Mouse (Mus musculus): ENCODE measurements around the gene 9330182O14Rik.

Gene 9330182O14Rik

DNA sequence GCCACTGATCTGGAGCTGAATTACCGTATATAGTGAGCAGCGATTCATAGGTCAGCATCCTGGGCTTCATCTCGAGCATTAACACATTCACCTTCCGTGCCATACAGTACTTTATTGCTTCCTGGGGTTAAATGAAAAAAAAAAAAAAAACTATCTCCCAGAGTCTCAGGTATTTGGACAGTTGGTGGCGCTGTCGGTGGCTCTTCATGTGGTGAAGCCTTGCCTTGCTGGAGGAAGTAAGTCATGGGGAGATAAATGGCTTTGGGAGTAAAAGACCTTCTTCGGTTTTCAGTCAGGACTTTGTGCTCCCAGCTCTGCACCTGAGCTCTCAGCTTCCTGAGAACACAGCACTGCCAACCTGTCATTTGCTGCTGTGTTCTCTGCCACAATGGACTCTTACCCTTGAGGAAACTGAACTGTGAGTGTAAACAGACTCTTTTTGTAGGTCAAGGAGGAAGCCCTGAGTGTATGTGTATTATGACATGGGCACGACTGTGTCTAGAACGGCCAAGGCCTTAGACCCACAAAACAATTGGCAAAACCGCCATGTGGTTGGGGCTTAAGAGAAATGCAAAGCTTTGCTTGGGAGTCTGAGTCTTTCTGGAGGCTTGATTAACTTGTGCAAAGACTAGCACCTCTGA is at the start of gene 9330182O14Rik:
TSS of gene 9330182O14Rik (plus strand) at position 214 of the 641 bp plus-strand sequence.
- no peak for DNase-seq

DNA sequence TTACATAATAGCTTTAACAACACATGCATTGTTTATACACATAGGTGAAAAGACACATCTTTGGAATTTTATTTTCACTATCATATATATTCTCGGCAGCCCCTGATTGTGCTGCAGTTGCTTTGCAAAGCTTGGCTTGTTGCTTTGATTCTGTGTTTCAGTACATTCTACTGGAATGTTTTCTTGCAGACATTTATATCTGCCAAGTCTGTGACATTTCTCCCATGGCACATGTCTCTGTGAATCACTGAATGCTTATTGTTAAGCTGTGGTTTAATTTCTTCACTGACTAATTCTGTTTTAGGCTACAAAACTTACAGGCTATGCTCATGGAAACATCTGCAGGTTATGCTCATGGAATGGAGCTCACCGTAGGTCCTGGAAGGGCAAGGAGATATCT is 30.9 kb upstream of the 9330182O14Rik start:
- DNase-seq: no peak

DNA sequence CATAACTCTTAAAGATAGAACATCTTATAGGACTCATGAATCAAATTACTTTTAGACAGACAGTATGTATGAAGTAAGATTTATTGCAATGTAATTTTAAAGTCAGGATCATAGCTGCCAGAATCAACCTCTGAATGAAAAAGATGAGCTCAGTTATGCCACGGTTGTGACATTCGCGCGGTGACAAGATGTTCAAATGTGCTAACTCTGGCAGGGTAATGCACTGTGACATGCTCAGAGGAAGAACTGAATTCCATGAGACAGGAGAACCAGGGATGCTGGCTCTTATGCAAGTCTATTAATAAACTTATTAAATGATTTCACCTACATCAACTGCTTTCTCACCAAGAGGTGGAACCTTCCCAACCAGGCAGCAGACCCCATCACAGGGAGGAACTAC is 28.5 kb upstream of the 9330182O14Rik start:
- no peak for DNase-seq

DNA sequence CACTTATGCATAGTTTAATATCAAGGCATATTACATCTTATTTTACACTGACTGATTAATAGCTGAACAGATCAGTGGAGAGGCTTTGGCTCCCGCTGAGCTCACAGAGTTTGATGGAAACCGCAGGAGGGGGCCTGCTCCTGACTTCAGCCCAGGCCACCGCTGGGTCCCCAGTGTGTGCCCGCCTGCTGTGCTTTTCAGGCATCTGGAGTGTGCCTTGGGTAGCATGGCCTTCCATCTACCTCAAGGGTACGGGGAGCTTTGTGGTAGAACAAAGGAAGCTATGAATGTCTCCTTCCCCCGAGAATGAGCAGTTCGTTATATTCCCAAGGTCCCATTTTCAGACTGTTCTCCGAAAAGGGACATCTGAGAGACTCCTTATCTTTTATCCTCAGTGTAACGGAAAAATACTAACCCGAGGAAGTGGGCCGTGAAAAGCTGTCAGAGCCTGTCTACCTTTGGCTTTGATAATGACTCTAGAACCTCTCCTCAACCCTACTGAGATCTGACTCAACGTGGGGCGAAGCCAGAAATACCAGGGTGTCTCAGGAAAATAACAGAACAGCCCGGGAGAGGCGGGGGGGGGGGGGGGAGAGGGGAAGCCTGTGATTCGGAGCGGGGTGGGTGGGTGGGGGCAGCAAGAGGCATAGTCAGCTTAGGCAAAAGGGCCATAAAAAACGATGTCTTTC is 20.1 kb upstream of the 9330182O14Rik start:
- no peak for DNase-seq

DNA sequence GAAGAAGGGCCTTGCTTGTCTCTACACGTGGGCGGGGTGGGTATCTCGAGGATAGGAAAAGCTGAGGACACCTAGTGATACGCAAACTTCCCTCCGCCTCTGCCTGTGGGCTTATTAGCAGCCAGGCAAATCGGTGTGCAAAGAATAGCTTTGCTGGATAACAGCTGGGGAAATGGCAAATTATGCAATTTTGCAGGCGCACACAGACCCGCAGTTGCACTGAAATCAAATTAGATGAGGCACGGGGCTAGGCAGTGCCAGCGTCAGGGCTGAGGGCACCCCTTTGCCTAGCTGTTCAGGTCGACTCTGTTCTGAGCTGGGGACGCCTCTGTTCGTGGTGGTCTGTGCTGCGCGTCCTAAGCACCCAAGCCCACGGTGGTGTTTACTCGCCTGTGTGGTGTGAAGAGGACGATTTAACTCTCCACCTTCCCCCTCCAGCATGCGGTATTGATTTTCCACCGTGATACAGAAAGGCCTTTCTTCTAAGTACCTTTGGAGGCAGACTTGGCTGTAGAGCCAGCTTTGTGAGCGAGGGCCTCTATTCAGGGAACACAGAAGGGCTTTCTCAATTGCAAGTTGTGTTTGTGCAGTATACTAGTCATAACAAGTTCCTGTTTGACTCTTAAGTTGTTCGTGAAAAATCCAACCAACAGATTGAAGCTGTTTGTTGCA is 19.4 kb upstream of the 9330182O14Rik start:
- no peak for DNase-seq

DNA sequence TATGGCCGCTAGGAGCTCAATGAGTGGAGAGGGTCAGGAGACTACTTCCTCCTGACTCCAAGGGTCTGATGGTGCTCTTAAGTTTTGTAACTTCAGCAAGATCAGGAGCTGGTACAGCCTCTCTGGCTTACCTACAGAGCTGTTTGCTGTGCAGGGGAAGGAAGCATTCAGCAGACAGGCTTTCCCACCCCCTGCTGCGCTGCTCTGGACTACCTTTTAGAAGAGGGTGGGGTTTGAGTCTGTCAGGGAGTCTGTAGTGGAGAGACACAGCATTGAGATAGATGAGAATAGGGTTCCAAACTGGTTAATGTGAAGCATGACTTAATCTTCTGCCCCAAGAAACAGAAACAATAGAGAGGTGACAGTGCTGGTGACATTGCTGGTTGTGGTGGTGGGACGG is 17.8 kb upstream of the 9330182O14Rik start:
- no peak for DNase-seq

DNA sequence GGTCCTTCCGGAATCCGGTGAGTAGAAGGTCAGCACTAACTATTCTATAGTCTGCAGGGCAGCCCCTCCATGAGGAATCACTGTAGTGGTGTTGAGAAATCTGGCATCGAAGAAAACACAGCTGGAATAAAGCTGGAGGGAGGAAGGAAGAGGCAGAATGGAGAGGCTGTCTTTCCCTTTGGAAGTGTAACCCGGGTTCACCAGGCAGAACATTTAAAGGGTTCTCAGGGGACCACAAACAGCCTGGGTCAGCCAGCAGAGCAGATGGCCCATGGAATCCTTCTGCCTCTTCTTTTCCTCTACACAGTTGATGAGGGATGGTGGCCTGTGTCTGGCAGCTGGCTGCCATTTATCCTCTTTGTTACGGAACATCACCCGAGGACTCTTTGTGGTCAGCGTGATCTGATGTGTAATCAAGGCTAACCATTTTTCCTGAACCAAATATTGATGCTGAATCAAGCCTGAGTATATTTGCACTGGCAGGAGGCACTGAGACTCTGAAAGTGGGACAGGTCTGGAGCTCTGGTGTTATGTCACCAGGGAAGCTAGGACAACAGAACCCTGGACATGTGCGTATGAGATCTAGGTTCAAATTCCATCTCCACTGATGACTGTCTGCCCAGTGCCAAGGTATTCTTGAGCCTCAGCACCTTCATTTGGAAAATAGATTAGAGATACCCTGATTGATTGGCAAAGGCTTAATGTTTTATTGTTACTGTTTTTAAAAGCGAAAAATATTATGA is 9.8 kb upstream of the 9330182O14Rik start:
- no peak for DNase-seq

DNA sequence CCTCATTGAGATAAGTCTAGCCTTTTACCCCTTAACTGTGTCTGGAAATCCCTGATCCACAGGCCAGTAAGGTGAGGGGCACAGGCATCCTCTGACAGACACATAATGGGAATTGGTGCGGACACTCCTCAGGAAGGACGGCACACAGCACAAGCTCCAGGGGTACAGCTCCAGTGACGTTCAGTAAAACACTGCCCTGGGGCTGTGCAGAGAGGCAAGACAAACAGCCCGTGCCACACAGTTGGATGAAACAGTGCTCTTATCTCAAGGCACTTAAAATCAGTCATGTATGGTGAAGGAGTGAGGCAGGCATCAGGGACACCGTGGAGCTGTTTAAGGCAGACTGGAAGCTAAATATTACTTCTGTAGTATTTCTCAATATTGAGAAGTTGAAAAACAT is 4.7 kb upstream of the 9330182O14Rik start:
- no peak for DNase-seq

DNA sequence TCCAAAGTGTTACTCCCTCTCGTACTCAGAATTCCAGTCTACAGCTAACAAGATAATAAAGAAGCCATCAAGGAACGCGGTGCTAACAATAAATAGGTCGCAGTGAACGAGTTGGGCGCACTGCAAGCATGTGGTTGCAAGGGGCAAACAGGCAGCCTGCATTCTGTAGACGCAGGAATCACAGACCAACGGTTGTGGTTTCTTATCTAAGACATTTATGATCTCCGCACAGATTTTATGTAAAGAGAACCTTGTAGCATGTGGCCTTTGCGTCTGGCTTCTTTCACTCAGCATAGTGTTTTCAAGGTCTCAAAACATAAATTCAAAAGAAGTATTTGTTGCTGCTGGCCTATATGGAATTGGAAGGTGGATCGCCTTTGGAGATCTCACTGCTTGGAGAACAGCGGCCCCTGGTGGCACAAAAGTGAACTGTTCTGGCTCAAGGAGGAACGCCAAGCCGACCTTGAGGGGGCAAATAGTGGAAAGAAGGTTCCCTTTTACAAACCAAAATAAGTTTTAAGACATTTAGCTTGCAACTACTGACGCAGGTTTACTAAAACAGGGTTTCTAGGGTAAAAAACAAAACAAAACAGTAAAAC is 3.2 kb upstream of the 9330182O14Rik start:
- peak; percentile 42 for DNase-seq

DNA sequence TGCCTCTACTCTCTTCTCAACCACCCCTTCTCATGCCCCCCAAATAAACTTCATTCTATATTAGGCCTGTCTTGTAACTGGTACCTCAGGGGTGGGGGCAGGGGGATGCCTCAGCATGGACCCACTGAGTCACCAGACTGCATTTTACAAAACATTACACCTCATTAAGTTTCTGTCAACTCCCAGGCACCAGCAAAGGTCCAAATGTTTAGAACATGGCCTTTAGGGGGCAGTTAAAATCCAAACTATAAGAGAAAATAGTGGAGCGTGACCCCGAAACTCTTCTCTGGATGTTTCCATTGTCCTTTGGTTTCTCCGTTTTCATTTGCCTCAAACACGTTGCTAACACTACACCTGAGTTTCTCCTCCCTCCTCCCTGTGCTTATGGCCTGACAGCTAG is 1.8 kb upstream of the 9330182O14Rik start:
- no peak for DNase-seq

DNA sequence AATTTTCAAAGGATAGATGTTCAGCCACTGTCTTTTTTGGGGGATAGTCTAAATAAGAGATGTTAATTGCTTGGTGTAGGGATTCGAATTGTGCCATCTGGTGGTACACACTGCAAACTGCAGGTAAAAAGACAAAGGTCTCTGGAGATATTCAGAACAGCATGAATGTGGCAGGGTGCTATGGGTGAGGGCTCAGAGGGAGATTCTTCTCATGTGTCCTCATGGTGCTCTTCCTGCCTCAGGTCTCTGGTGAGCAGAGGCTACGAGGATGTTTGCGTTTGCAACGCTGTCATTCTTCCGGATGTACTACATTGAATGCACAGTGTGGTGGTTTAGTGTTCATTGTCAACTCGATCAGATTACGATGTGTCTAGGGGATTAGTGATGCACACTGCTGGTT is 10.1 kb downstream of the 9330182O14Rik start:
- no peak for DNase-seq

DNA sequence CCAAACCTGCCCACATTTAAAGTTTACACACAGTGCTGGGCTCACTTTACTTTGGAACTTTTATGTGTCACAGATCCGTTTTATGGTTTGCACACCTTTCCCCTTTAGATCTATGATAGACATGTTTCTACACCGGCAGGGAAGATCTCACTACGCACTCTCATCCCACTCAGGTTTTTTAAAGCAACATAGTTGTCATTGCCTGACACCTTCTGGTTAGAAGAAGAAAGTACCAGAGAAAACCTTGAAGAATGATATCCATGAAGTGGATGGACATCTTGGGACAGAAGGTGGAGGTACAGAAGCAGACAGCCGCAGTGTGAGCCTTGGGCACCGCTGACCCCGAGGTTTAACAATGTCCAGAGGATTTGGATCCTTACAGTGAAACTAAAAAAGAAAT is 23.5 kb downstream of the 9330182O14Rik start:
- no peak for DNase-seq

DNA sequence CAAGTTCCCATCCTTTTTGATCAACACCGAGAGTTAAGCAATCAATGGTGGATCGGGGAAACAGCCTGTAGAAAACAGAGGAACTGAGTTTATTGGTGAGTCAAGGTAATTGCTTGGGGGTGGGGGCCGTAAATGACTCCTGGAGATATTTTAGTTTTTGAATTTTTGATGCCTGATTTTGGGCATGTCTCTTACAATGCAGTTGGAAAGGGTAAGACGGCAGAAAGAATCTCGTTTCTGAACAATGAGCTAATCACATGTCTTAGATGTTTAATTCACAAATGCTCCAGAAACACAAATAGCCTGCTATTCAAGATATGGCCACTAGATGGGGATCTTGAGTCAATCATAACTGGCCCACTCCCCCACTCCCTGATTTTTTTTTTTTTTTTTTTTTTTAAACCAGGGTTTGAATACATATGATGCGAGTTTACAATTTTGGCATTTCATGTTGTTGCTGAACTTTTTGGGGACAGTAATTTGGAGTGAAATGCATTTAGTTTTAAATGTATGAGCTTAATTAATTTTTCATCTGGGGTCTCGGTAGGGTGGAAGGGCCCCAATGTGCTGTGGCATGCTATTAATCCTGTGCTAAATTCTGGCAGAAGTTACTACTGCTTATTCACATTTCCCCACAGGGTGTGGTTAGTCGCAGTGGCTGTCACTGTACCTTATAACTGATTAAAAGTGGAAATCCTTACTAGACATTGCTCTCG is 32.6 kb downstream of the 9330182O14Rik start:
- peak; percentile 28 for DNase-seq

DNA sequence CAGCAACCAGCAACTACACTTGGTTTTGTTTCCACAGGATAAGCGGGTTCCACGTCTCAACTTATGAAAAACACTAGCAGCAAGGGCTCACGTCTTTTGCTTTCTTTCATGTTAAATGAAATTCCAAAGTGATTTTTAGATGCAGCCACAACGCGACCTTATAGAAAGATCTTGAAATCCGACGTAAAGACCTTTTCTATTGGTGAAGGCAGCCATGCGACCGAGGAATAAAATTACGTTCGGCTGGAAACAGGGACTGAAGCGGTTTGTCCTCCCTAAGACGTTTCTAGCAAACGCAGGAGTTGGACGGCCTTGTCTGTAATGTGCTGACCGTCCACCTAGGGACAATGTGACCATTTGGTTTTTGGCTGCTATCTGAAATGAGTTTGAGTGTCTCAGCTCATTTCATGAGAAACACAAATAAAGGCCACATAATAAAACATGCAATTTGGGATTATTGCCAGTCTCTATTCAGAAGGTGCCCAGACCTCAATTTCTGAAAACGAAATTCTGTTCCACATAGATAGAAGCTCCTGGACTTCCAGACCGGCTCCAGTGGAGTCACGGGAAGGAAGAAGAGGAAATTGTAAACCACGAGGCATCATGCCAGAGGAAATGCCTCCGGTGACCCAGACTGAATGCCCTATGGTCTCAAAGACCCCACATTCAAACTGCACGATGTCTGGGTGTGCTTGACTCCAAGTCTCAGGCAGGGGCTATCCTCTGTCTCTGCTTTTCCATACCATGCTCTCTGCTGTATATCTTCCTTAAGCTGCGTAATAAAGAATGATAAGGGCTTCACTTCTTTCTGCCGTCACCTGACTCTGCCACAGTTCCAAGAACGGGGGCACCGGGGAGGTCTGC is 33.3 kb downstream of the 9330182O14Rik start:
- DNase-seq: peak; percentile 34

DNA sequence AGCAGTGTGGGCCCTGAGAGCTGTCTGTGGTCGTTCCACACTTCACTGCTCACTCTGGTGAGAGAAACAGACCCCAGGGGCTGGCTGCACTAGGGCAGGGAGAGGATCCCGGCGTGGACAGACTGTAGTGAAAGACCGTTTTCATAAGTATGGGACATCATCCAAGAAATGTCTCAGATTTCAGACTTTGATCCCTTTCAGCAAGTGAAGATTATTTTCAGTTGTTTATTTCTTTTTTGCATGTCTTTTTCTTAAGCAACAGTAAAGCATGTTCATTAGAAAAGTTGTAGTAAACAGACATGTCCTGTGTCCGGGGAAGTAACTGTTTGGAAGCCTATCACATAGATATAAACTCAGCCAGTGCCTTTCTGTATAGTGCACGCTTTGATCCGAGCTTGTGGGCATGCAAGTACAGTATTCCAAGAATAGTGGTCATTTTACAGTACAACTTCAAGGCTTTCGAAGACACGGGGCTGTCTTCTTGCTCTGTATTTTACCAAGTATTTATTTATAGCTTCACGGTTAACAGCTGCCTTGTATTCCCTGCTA is 34.0 kb downstream of the 9330182O14Rik start:
- no peak for DNase-seq

DNA sequence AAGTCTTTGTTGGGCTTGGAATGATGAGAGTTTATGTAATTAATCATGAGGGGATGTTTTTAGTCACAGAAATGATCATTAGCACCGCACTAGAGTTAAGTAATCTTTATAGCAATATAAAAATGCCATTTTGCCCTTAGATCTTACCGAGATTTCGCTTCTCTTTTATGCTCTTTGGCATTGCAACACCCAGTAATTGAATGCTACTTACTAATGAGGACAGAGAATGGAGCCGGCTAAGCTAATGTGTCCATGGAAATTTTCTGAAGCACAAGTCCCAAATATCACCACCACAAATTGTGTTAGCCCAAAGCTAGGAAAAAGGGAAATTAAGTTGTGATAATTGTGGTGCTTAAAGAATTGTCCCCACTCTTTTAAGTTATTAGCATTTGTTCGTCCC is 34.9 kb downstream of the 9330182O14Rik start:
- no peak for DNase-seq

DNA sequence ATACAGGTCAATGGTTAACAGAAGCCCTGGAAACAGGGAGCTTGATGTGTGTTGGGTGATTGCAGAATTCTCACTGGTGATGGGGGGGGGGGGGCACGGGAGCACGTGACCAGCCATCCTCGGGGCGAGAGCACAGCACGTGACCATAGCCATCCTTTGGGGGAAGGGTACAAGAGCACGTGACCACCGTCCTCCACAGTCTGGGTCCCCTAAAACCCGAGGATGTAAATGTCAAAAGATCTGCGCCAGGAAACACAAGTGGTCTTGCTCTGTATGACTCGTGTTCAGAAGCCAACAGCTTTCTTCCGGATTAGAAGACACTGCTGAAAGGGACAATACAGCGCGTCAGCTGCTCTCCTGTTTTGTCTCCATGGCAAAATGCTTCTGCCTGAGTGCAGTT is 35.5 kb downstream of the 9330182O14Rik start:
- DNase-seq: peak; percentile 27

DNA sequence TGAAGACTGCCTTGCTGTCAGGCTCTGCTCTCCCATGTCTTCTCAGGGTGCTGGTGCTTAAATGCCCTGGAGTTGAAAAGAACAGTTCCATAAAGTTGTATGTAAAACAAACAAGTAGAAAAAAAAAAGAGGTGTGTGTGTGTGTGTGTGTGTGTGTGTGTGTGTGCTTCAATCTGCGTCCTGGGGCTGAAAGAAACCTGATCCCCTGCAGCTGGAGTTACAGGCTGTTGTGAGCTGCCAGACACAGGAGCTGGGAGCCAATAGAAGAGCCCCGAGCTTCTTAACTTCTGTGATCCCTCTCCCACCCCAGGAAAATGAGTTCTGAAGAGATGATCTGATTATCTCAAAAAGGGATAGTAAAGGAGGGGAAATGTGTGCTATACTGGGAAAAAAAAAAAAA is 45.3 kb downstream of the 9330182O14Rik start:
- DNase-seq: no peak

DNA sequence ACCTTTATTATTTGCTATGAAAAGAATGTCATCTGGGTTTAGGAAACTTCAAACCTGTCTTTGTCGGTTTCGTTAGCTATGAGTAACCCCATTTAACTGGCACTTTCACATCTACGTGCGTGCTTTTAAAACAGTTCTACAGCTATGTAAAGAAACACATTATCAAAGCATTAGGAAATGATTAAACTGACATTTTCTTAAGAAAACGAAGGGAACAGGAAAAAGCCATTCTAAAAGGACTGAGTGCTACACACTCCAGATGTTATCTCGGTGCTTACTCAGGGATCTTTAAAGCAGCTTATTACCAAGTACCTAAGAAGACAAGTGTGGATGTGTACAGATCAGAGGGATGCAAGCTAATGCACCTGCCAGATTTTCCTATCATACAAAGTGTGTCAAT is 52.9 kb downstream of the 9330182O14Rik start:
- DNase-seq: no peak
